Mouse (Mus musculus) spleen, postnatal 10 days (tissue): ENCODE measurements at regions not wholly inside any gene's neighbourhood (a gene's known extent, or its start where the extent isn't known, plus 50 kb on each side); places are given as distances from the start of the nearest gene placed in this dataset.

Experiments
- DNase-seq, 2 experiments: peaks; one replicate each; pipeline ENCODE4 v3.0.0; 2021 to 2022; ENCODE audit warnings: low spot score in 2 of 2

GRCm38 (mm10) chr2:179099783-179100182 is 342.4 kb upstream of the Cdh4 start:
- DNase-seq, result no peak

- DNase-seq, result no peak
Observed at GRCm38 (mm10) chr2:179103114-179103513, 339.1 kb upstream of the Cdh4 start.

- no peak for DNase-seq
Observed at GRCm38 (mm10) chr2:179112951-179113350, 329.3 kb upstream of the Cdh4 start.

- DNase-seq, result no peak
Observed at GRCm38 (mm10) chr2:179128018-179128417, 314.2 kb upstream of the Cdh4 start.

GRCm38 (mm10) chr2:179128432-179128831 is 313.8 kb upstream of the Cdh4 start:
- DNase-seq, result no peak

- no peak for DNase-seq
Observed at GRCm38 (mm10) chr2:179131004-179131403, 311.2 kb upstream of the Cdh4 start.

- DNase-seq, result no peak
Observed at GRCm38 (mm10) chr2:179142313-179142712, 299.9 kb upstream of the Cdh4 start.

GRCm38 (mm10) chr2:179145726-179146125 is 296.5 kb upstream of the Cdh4 start:
- no peak for DNase-seq

GRCm38 (mm10) chr2:179146274-179146673 is 296.0 kb upstream of the Cdh4 start:
- DNase-seq, result no peak

- no peak for DNase-seq
Observed at GRCm38 (mm10) chr2:179148194-179148593, 294.0 kb upstream of the Cdh4 start.

- no peak for DNase-seq
Observed at GRCm38 (mm10) chr2:179148667-179149066, 293.6 kb upstream of the Cdh4 start.

- no peak for DNase-seq
Observed at GRCm38 (mm10) chr2:179158881-179159280, 283.4 kb upstream of the Cdh4 start.

- peak in 1 of 2 experiments; percentile 2 for DNase-seq
Observed at GRCm38 (mm10) chr2:179163116-179163515, 279.1 kb upstream of the Cdh4 start.

GRCm38 (mm10) chr2:179170157-179170556 is 272.1 kb upstream of the Cdh4 start:
- no peak for DNase-seq

GRCm38 (mm10) chr2:179170608-179171007 is 271.6 kb upstream of the Cdh4 start:
- no peak for DNase-seq

- peak in 1 of 2 experiments; percentile 0 for DNase-seq
Observed at GRCm38 (mm10) chr2:179176835-179177530, 265.2 kb upstream of the Cdh4 start.

- no peak for DNase-seq
Observed at GRCm38 (mm10) chr2:179181366-179181765, 260.9 kb upstream of the Cdh4 start.

- no peak for DNase-seq
Observed at GRCm38 (mm10) chr2:179182123-179182522, 260.1 kb upstream of the Cdh4 start.

GRCm38 (mm10) chr2:179192906-179193496 is 249.2 kb upstream of the Cdh4 start:
- DNase-seq, result no peak

GRCm38 (mm10) chr2:179193507-179194160 is 248.6 kb upstream of the Cdh4 start:
- peak; percentile 5 to 51 for DNase-seq

GRCm38 (mm10) chr2:179197471-179197870 is 244.8 kb upstream of the Cdh4 start:
- DNase-seq, result no peak

GRCm38 (mm10) chr2:179200495-179200894 is 241.7 kb upstream of the Cdh4 start:
- DNase-seq, result peak in 1 of 2 experiments; percentile 17
